Mouse (Mus musculus): Measurements from ENCODE around the gene Rab33a. TPM values are rescaled to one million over a fixed set of nuclear protein-coding genes. Genes with fewer than 3 reads are reported as not detected.

Gene Rab33a
- polyA plus RNA-seq, 1 experiment = 0.72 TPM

DNA sequence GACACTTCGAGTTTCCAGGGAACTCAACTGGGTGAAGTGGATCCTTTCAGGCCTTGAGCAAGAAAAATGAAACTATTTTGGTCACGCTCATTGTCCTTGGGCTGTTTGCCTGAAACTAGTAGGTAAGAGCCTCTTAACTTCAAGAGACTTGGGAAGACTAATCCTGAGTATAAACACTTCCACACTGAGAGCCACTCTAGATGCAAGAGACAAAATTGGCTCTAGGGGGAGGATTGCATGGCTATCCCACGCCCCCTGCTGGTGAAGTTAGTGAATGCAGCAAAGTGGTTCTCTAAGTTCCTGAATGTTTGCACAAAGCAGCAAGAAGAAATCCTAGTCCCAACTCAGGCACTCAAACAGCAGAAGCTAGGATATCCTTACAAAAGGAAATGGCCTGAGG is 13.1 kb downstream of the Rab33a start:
- Histone ChIP-seq H3K4me1 (ENCODE audit: control insufficient read depth, insufficient read depth, insufficient read length, low read length) (no peaks in the 10 kb centered on the region), H3K27me3 (ENCODE audit: control insufficient read depth, insufficient read depth, low read length) (no peaks in the 10 kb centered on the region), H3K27ac (ENCODE audit: insufficient read depth, low read depth, low read length) (no peak overlapping the region), H3K36me3 (ENCODE audit: control insufficient read depth, insufficient read depth, low read length) (no peaks in the 10 kb centered on the region), H3K4me3 (ENCODE audit: low read depth, low read length) (peak overlapping the region; percentile 34)
- WGBS = 41% methylated on average over 3 of the region's 3 CpGs
- no peak for TF ChIP-seq POLR2A (IDR thresholded peaks at IDR 0.05; ENCODE audit: low read depth, low read length)
- TF ChIP-seq CTCF (IDR thresholded peaks at IDR 0.05; ENCODE audit: extremely low read depth, insufficient read length, insufficient replicate concordance, low read depth, low read length) = peak; percentile 54; the same call in 1 of the 2 replicates

Other genes with a start within 250 kb of the Rab33a start
- gene Bcorl1, start 177.9 kb upstream of the Rab33a start, polyA plus RNA-seq (2012; rRNA removed) = 4.4 and 6.8 TPM in 2 replicates
- gene Elf4, start 56.2 kb upstream of the Rab33a start, polyA plus RNA-seq (2012; rRNA removed) = 12.3 and 36.8 TPM in 2 replicates
- 6.5 and 11.5 TPM in 2 replicates for gene Aifm1, start 5.7 kb upstream of the Rab33a start, polyA plus RNA-seq (2012; rRNA removed)
- 0.19 and 0.65 TPM in 2 replicates for gene Zfp280c, start 75.2 kb downstream of the Rab33a start, polyA plus RNA-seq (2012; rRNA removed)
- gene Slc25a14, start 104.1 kb downstream of the Rab33a start, polyA plus RNA-seq (2012; rRNA removed) = 0.10 and 0.33 TPM in 2 replicates
- 0.04 and 0.55 TPM in 2 replicates for gene Gpr119, start 155.2 kb downstream of the Rab33a start, polyA plus RNA-seq (2012; rRNA removed)
- 0.10 and 0.24 TPM in 2 replicates for gene Rbmx2, start 175.7 kb downstream of the Rab33a start, polyA plus RNA-seq (2012; rRNA removed)